Mouse (Mus musculus) limb, embryonic 15.5 days (tissue): ENCODE results near the gene Fxyd1. TPM values are rescaled to one million over a fixed set of nuclear protein-coding genes. Genes with fewer than 3 reads are reported as not detected.
A peak's percentile ranks its signal among the peaks of the same experiment; 100 is the strongest.

ENCODE experiments used
- ATAC-seq: fragments of 200-750 bp; cut with Nextera tagmentation; 2 replicates; pipeline ENCODE4 v1.8.0; 2017; ENCODE audit warnings: low read depth, moderate TSS enrichment; ENCODE audit not compliant: insufficient number of reproducible peaks, low FRiP score, low TSS enrichment
- H3K27ac ChIP-seq: fragments of 300-500 bp; sonication (generic); 2 replicates; pipeline ENCODE4 v1.5.1; 2015; ENCODE audit warnings: moderate library complexity, mild to moderate bottlenecking, inconsistent platforms
- H3K27me3 ChIP-seq: fragments of 300-500 bp; sonication (generic); 2 replicates; pipeline ENCODE4 v1.6.1; 2015; ENCODE audit warnings: inconsistent platforms
- H3K36me3 ChIP-seq: fragments of 300-500 bp; sonication (generic); 2 replicates; pipeline ENCODE4 v1.6.1; 2015; ENCODE audit warnings: inconsistent platforms
- H3K4me1 ChIP-seq: fragments of 300-500 bp; sonication (generic); 2 replicates; pipeline ENCODE4 v1.6.1; 2015; ENCODE audit warnings: inconsistent platforms
- H3K4me2 ChIP-seq: fragments of 300-500 bp; sonication (generic); 2 replicates; pipeline ENCODE4 v1.6.1; 2015; ENCODE audit warnings: mild to moderate bottlenecking, inconsistent platforms
- H3K4me3 ChIP-seq: fragments of 300-500 bp; sonication (generic); 2 replicates; pipeline ENCODE4 v1.5.1; 2015; ENCODE audit warnings: mild to moderate bottlenecking, inconsistent platforms
- H3K9ac ChIP-seq: fragments of 300-500 bp; sonication (generic); 2 replicates; pipeline ENCODE4 v1.6.1; 2015; ENCODE audit warnings: inconsistent platforms
- H3K9me3 ChIP-seq: fragments of 300-500 bp; sonication (generic); 2 replicates; pipeline ENCODE4 v1.6.1; 2016; ENCODE audit warnings: inconsistent platforms
- WGBS: fragments of 180-500 bp; shearing (Covaris S2); methylation state at CpG from one replicate; pipeline ENCODE4 v1.1.7; 2015; 5-methylcytosine and 5-hydroxymethylcytosine counted together
- polyA plus RNA-seq: library from polyadenylated mRNA; unstranded; fragments of >200 nt; fragmentation: Nextera tagmentation; extraction: Ambion mirVana; gene quantifications from 2 replicates; pipeline ENCODE4 v1.2.1, GENCODE M21; 2015

Fxyd1 gene
- polyA plus RNA-seq, 1 experiment from 2014 or later = 107 TPM

- Histone ChIP-seq H3K27ac (no peak overlapping the region), H3K4me3 (no peak overlapping the region), H3K36me3 (no peaks in the 10 kb centered on the region), H3K9me3 (no peaks in the 10 kb centered on the region), H3K27me3 (no peaks in the 10 kb centered on the region), H3K4me1 (0 out of 2 replicates have a peak, but pooled peaks cover 13% of the 10 kb centered on the region), H3K4me2 (no peak overlapping the region), H3K9ac (no peak overlapping the region)
- 55% methylated on average over 3 of the region's 3 CpGs for WGBS
- ATAC-seq = no peak
Measured at GRCm38 (mm10) chr7:31088206-31088605, 31.2 kb upstream of the Fxyd1 start.

DNA sequence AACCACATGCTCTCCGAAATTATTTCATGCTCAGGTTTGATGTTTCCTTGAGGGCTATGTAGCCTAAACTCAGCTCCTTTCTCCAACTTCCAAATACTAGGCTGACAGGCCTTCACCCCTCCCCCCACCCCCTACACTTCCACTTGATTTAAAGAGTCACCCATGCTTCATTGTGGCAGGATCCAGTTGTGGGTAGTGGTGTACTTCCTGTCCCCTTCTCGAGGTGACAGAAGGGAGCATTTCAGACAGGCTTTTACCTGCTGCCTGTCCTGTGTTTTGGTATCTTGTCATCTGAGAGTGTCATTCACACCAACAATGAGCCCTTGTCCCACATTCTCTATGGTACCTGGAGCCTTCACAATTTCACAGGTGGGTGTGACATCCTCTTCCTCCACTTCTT, 30.3 kb upstream of the Fxyd1 start:
- WGBS = 44% methylated on average over 2 of the region's 2 CpGs
- peaks cover 19% of the 10 kb centered on the region; the same call in 1 of the 2 replicates for H3K4me1 ChIP-seq
- no peak for ATAC-seq

GRCm38 (mm10) chr7:31086175-31086755, 29.3 kb upstream of the Fxyd1 start:
- H3K9ac ChIP-seq = no peak overlapping the region
- no peak overlapping the region for H3K27ac ChIP-seq
- no peaks in the 10 kb centered on the region for H3K9me3 ChIP-seq
- ATAC-seq = no peak
- no peak overlapping the region for H3K4me3 ChIP-seq
- H3K4me2 ChIP-seq = no peak overlapping the region
- WGBS = 91% methylated on average over 9 of the region's 9 CpGs
- H3K4me1 ChIP-seq = peaks cover 19% of the 10 kb centered on the region; the same call in 1 of the 2 replicates
- no peaks in the 10 kb centered on the region for H3K27me3 ChIP-seq
- no peaks in the 10 kb centered on the region for H3K36me3 ChIP-seq

More for the DNA sequence above, 30.3 kb upstream of the Fxyd1 start:
- Histone ChIP-seq H3K9me3 (no peaks in the 10 kb centered on the region), H3K36me3 (no peaks in the 10 kb centered on the region), H3K9ac (no peak overlapping the region), H3K4me2 (no peak overlapping the region), H3K4me3 (no peak overlapping the region), H3K27me3 (no peaks in the 10 kb centered on the region), H3K27ac (no peak overlapping the region)

GRCm38 (mm10) chr7:31085171-31085570, 28.2 kb upstream of the Fxyd1 start:
- WGBS = 50% methylated on average over 3 of the region's 3 CpGs
- Histone ChIP-seq H3K9ac (no peak overlapping the region), H3K27ac (peak overlapping the region; percentile 43), H3K36me3 (no peaks in the 10 kb centered on the region), H3K27me3 (no peaks in the 10 kb centered on the region), H3K4me2 (no peak overlapping the region), H3K9me3 (no peaks in the 10 kb centered on the region), H3K4me3 (no peak overlapping the region), H3K4me1 (peaks cover 19% of the 10 kb centered on the region; the same call in 1 of the 2 replicates)
- ATAC-seq = no peak

DNA sequence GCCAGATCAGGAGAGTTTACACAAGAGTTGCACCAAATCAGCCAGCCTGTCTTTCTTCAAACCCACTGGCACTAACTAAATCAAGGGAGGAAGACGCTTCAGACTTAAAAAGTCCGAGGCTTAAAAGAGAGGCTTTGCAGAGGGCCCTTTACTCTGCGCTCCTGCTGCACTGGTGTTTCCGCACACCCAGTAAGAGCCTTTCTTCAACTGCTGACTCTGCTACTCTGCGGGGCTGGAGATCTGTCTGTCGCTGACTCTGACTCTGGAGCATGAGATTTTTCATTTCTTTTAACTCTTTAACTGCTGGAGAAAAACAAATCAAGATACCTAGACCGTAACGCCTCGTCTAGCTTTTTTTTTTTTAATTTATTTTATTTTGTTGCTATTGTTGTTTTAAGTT, 27.1 kb upstream of the Fxyd1 start:
- H3K4me2 ChIP-seq = no peak overlapping the region
- no peaks in the 10 kb centered on the region for H3K9me3 ChIP-seq
- H3K9ac ChIP-seq = no peak overlapping the region
- H3K4me1 ChIP-seq = peaks cover 19% of the 10 kb centered on the region; the same call in 1 of the 2 replicates
- 0 out of 2 replicates have a peak overlapping the region, but pooled peaks have one; percentile 27 for H3K27ac ChIP-seq
- no peak for ATAC-seq
- 47% methylated on average over 9 of the region's 9 CpGs for WGBS
- no peaks in the 10 kb centered on the region for H3K36me3 ChIP-seq
- no peaks in the 10 kb centered on the region for H3K27me3 ChIP-seq
- H3K4me3 ChIP-seq = no peak overlapping the region

- WGBS = 56% methylated on average over 14 of the region's 14 CpGs
- Histone ChIP-seq H3K4me2 (no peak overlapping the region), H3K4me3 (no peak overlapping the region), H3K9me3 (no peaks in the 10 kb centered on the region), H3K4me1 (peaks cover 21% of the 10 kb centered on the region; the same call in 1 of the 2 replicates), H3K36me3 (no peaks in the 10 kb centered on the region), H3K9ac (no peak overlapping the region), H3K27ac (no peak overlapping the region), H3K27me3 (no peaks in the 10 kb centered on the region)
- ATAC-seq = peak; percentile 21; the same call in 1 of the 2 replicates
Measured at GRCm38 (mm10) chr7:31082831-31083588, 26.0 kb upstream of the Fxyd1 start.

GRCm38 (mm10) chr7:31082106-31082505, 25.1 kb upstream of the Fxyd1 start:
- H3K4me1 ChIP-seq = peaks cover 30% of the 10 kb centered on the region
- H3K9ac ChIP-seq = no peak overlapping the region
- H3K36me3 ChIP-seq = no peaks in the 10 kb centered on the region
- H3K27ac ChIP-seq = no peak overlapping the region
- no peak overlapping the region for H3K4me3 ChIP-seq
- no peaks in the 10 kb centered on the region for H3K27me3 ChIP-seq
- no peak for ATAC-seq
- H3K9me3 ChIP-seq = no peaks in the 10 kb centered on the region
- H3K4me2 ChIP-seq = no peak overlapping the region

- no peak for ATAC-seq
- H3K4me1 ChIP-seq = peaks cover 38% of the 10 kb centered on the region
- no peak overlapping the region for H3K4me2 ChIP-seq
- no peaks in the 10 kb centered on the region for H3K36me3 ChIP-seq
- no peak overlapping the region for H3K27ac ChIP-seq
- H3K4me3 ChIP-seq = no peak overlapping the region
- no peaks in the 10 kb centered on the region for H3K9me3 ChIP-seq
- no peaks in the 10 kb centered on the region for H3K27me3 ChIP-seq
- 57% methylated on average over 1 of the region's 1 CpGs for WGBS
- H3K9ac ChIP-seq = no peak overlapping the region
Measured at GRCm38 (mm10) chr7:31081106-31081505, 24.1 kb upstream of the Fxyd1 start.

- H3K27ac ChIP-seq = no peak overlapping the region
- no peak overlapping the region for H3K9ac ChIP-seq
- no peak overlapping the region for H3K4me2 ChIP-seq
- no peaks in the 10 kb centered on the region for H3K27me3 ChIP-seq
- 53% methylated on average over 3 of the region's 3 CpGs for WGBS
- no peak overlapping the region for H3K4me3 ChIP-seq
- H3K9me3 ChIP-seq = no peaks in the 10 kb centered on the region
- ATAC-seq = no peak
- peaks cover 33% of the 10 kb centered on the region for H3K4me1 ChIP-seq
- no peaks in the 10 kb centered on the region for H3K36me3 ChIP-seq
Measured at GRCm38 (mm10) chr7:31080611-31081010, 23.6 kb upstream of the Fxyd1 start.

DNA sequence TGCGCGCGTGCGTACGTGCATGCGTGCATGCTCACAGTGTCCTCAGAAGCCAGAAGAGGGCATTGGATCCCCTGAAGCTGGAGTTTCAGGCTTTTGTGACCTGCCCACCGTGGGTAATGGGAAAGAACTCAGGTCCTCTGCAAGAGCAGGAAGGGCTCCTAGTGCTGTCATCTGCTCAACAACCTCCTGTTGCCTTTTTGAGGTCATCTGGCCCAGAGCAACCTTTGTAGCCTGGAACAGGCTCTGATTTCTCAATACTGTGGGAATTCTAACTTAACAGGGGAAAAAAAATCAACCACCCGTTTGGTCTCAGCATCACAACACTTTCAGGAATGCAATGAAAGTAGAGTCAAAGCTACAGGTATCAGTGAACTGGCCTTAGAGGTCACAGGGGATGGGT, 22.7 kb upstream of the Fxyd1 start:
- peaks cover 29% of the 10 kb centered on the region for H3K4me1 ChIP-seq
- no peak overlapping the region for H3K9ac ChIP-seq
- no peaks in the 10 kb centered on the region for H3K27me3 ChIP-seq
- H3K9me3 ChIP-seq = no peaks in the 10 kb centered on the region
- ATAC-seq = no peak
- H3K27ac ChIP-seq = no peak overlapping the region
- 85% methylated on average over 8 of the region's 8 CpGs for WGBS
- H3K36me3 ChIP-seq = no peaks in the 10 kb centered on the region
- no peak overlapping the region for H3K4me2 ChIP-seq
- no peak overlapping the region for H3K4me3 ChIP-seq

GRCm38 (mm10) chr7:31077885-31078445, 21.0 kb upstream of the Fxyd1 start:
- 0 out of 2 replicates have a peak, but pooled peaks have one; percentile 16 for ATAC-seq

GRCm38 (mm10) chr7:31077470-31077869, 20.5 kb upstream of the Fxyd1 start:
- H3K4me1 ChIP-seq = peaks cover 27% of the 10 kb centered on the region
- no peaks in the 10 kb centered on the region for H3K36me3 ChIP-seq
- H3K27me3 ChIP-seq = no peaks in the 10 kb centered on the region
- H3K9me3 ChIP-seq = no peaks in the 10 kb centered on the region
- ATAC-seq = peak; percentile 35; the same call in 1 of the 2 replicates
- H3K27ac ChIP-seq = peak overlapping the region; percentile 59
- no peak overlapping the region for H3K4me2 ChIP-seq
- H3K4me3 ChIP-seq = no peak overlapping the region
- no peak overlapping the region for H3K9ac ChIP-seq
- WGBS = 52% methylated on average over 6 of the region's 6 CpGs

More at GRCm38 (mm10) chr7:31077885-31078445, 21.0 kb upstream of the Fxyd1 start:
- peaks cover 30% of the 10 kb centered on the region for H3K4me1 ChIP-seq
- H3K4me2 ChIP-seq = no peak overlapping the region
- 38% methylated on average over 5 of the region's 5 CpGs for WGBS
- H3K9me3 ChIP-seq = no peaks in the 10 kb centered on the region
- H3K9ac ChIP-seq = no peak overlapping the region
- H3K4me3 ChIP-seq = no peak overlapping the region
- no peaks in the 10 kb centered on the region for H3K27me3 ChIP-seq
- H3K27ac ChIP-seq = peak overlapping the region; percentile 59
- H3K36me3 ChIP-seq = no peaks in the 10 kb centered on the region
